Mouse (Mus musculus) thymus, adult 2 months (tissue): Measurements from ENCODE around the gene Mid1.
"Not testable (repeated sequence)": the region's sequence is repeated elsewhere in the genome, so short reads cannot be mapped to it uniquely, and the experiment has no call there.

Experiments
- CTCF ChIP-seq: fragments of 200-500 bp; IDR thresholded peaks from 2 replicates; pipeline ENCODE4 v1.5.1; 2012; ENCODE audit warnings: mild to moderate bottlenecking, control low read depth, low read length, moderate library complexity, borderline replicate concordance; ENCODE audit not compliant: control insufficient read depth, poor library complexity, insufficient read depth; ENCODE audit errors: extremely low read depth
- POLR2A ChIP-seq: fragments of 200-500 bp; IDR thresholded peaks from 2 replicates; pipeline ENCODE4 v1.6.1; 2012; ENCODE audit warnings: mild to moderate bottlenecking, low read length, control low read depth, moderate library complexity; ENCODE audit not compliant: control insufficient read depth, poor library complexity, insufficient read depth; ENCODE audit errors: extremely low read depth

GRCm38 (mm10) chrX:170008584-170008983 lies 323.6 kb downstream of the Mid1 start:
- TF ChIP-seq CTCF, POLR2A: not testable (repeated sequence)
